Mouse (Mus musculus) MEL (cell line): ENCODE measurements around the gene Pramef17. TPM values are rescaled to one million over a fixed set of nuclear protein-coding genes. Genes with fewer than 3 reads are reported as not detected.
"Not testable (repeated sequence)": the region's sequence is repeated elsewhere in the genome, so short reads cannot be mapped to it uniquely, and the experiment has no call there.

Experiments
- DNase-seq: peaks from one replicate; pipeline ENCODE4 v3.0.0; 2011; ENCODE audit warnings: low read depth, low spot score
- H3K27ac ChIP-seq: 2 replicates; pipeline ENCODE4 v1.5.1; 2012; ENCODE audit warnings: low read depth, mild to moderate bottlenecking, control low read depth, low read length, moderate library complexity; ENCODE audit not compliant: control insufficient read depth
- H3K27me3 ChIP-seq, 2 experiments: fragments of 150-350 bp in 1 of 2; sonication (generic) in 1 of 2; 2 replicates each; pipeline ENCODE4 v1.6.1; 2012; ENCODE audit warnings: low read length in 2 of 2, mild to moderate bottlenecking in 2 of 2, improper control_type of control experiment in 1 of 2, moderate library complexity in 1 of 2; ENCODE audit not compliant: insufficient read depth in 2 of 2, control insufficient read depth in 1 of 2
- H3K36me3 ChIP-seq, 2 experiments: 2 replicates each; pipeline ENCODE4 v1.6.1; 2012 to 2014; ENCODE audit warnings: low read length in 2 of 2, improper control_type of control experiment in 1 of 2, inconsistent platforms in 1 of 2, mild to moderate bottlenecking in 1 of 2; ENCODE audit not compliant: insufficient read depth in 2 of 2, control insufficient read depth in 1 of 2
- H3K4me1 ChIP-seq, 2 experiments: fragments of 150-350 bp in 1 of 2; sonication (generic) in 1 of 2; 2 replicates each; pipeline ENCODE4 v1.6.1; 2012; ENCODE audit warnings: low read length in 2 of 2, improper control_type of control experiment in 1 of 2, mild to moderate bottlenecking in 1 of 2; ENCODE audit not compliant: insufficient read depth in 2 of 2, control insufficient read depth in 1 of 2
- H3K4me3 ChIP-seq, 2 experiments: fragments of 150-350 bp in 1 of 2; sonication (generic) in 1 of 2; 2 replicates each; pipeline ENCODE4 v1.5.1; 2012; ENCODE audit warnings: low read depth in 2 of 2, low read length in 2 of 2, mild to moderate bottlenecking in 2 of 2, moderate library complexity in 2 of 2, control low read depth in 1 of 2, improper control_type of control experiment in 1 of 2; ENCODE audit not compliant: control insufficient read depth in 1 of 2, insufficient read depth in 1 of 2
- H3K79me2 ChIP-seq: 2 replicates; pipeline ENCODE4 v1.6.1; 2012; ENCODE audit warnings: mild to moderate bottlenecking, low read length, moderate library complexity; ENCODE audit not compliant: control insufficient read depth, poor library complexity, insufficient read depth
- H3K9ac ChIP-seq: 2 replicates; pipeline ENCODE4 v1.6.1; 2012; ENCODE audit warnings: low read depth, mild to moderate bottlenecking, control low read depth, low read length, moderate library complexity; ENCODE audit not compliant: control insufficient read depth, poor library complexity, severe bottlenecking
- H3K9me3 ChIP-seq: fragments of 150-350 bp; sonication (generic); replicated peaks from 2 replicates; pipeline ENCODE4 v1.6.1; 2012; ENCODE audit warnings: mild to moderate bottlenecking, low read length, improper control_type of control experiment, moderate library complexity; ENCODE audit not compliant: insufficient read depth
- polyA plus RNA-seq, 2 experiments: library from polyadenylated mRNA; stranded (reverse) in 1 of 2; unstranded in 1 of 2; fragments of >175 nt in 1 of 2; fragments of >200 nt in 1 of 2; gene quantifications; 2 replicates each; pipeline versions ENCODE4 v1.2.1 to v1.2.4; 2012; ENCODE audit warnings: low replicate concordance in 2 of 2, low read depth in 1 of 2; ENCODE audit not compliant: insufficient read length in 2 of 2, insufficient read depth in 1 of 2, missing spikeins in 1 of 2
- total RNA-seq: library from RNA; depleted of rRNA; stranded (reverse); fragments of 300-350 nt; gene quantifications from 2 replicates; pipeline ENCODE4 v1.2.3, GENCODE M21; 2012; rRNA removed

Pramef17 gene
- total RNA-seq: not detected in 2 replicates
- not detected for polyA plus RNA-seq

GRCm38 (mm10) chr4:143994269-143994668 is at the start of gene Pramef17:
Gene Pramef17, minus strand, starts transcription at chr4:143994369.
- not testable (repeated sequence) for H3K79me2 ChIP-seq, H3K9ac ChIP-seq, H3K27me3 ChIP-seq, H3K4me3 ChIP-seq, H3K36me3 ChIP-seq, H3K27ac ChIP-seq, H3K4me1 ChIP-seq, H3K9me3 ChIP-seq, DNase-seq

- not testable (repeated sequence) for H3K36me3 ChIP-seq, H3K27ac ChIP-seq, DNase-seq, H3K4me3 ChIP-seq, H3K9ac ChIP-seq, H3K4me1 ChIP-seq, H3K27me3 ChIP-seq, H3K9me3 ChIP-seq, H3K79me2 ChIP-seq
Measured at GRCm38 (mm10) chr4:143988126-143988525, 6.0 kb downstream of the Pramef17 start.

GRCm38 (mm10) chr4:143987475-143987941 is 6.7 kb downstream of the Pramef17 start:
- H3K9me3 ChIP-seq, H3K27me3 ChIP-seq, H3K9ac ChIP-seq, H3K4me3 ChIP-seq, H3K79me2 ChIP-seq, H3K27ac ChIP-seq, H3K36me3 ChIP-seq, DNase-seq, H3K4me1 ChIP-seq: not testable (repeated sequence)

GRCm38 (mm10) chr4:143985733-143986132 is 8.4 kb downstream of the Pramef17 start:
- not testable (repeated sequence) for H3K4me1 ChIP-seq, H3K27ac ChIP-seq, H3K36me3 ChIP-seq, DNase-seq, H3K9me3 ChIP-seq, H3K9ac ChIP-seq, H3K27me3 ChIP-seq, H3K79me2 ChIP-seq, H3K4me3 ChIP-seq

GRCm38 (mm10) chr4:143985165-143985564 is 9.0 kb downstream of the Pramef17 start:
- H3K4me3 ChIP-seq, H3K27ac ChIP-seq, H3K9ac ChIP-seq, H3K4me1 ChIP-seq, H3K79me2 ChIP-seq, H3K9me3 ChIP-seq, DNase-seq, H3K36me3 ChIP-seq, H3K27me3 ChIP-seq: not testable (repeated sequence)

- not testable (repeated sequence) for H3K9ac ChIP-seq, H3K4me3 ChIP-seq, H3K79me2 ChIP-seq, DNase-seq, H3K27me3 ChIP-seq, H3K36me3 ChIP-seq, H3K4me1 ChIP-seq, H3K27ac ChIP-seq, H3K9me3 ChIP-seq
Measured at GRCm38 (mm10) chr4:143983446-143983845, 10.7 kb downstream of the Pramef17 start.

- not testable (repeated sequence) for DNase-seq, H3K9ac ChIP-seq, H3K27me3 ChIP-seq, H3K4me3 ChIP-seq, H3K27ac ChIP-seq, H3K4me1 ChIP-seq, H3K79me2 ChIP-seq, H3K9me3 ChIP-seq, H3K36me3 ChIP-seq
Measured at GRCm38 (mm10) chr4:143966850-143967249, 27.3 kb downstream of the Pramef17 start, which contains the start of gene Gm13101. Gene Gm13101, minus strand, starts transcription at chr4:143966950.
